Mouse (Mus musculus): ENCODE measurements around the gene Epm2aip1. TPM values are rescaled to one million over a fixed set of nuclear protein-coding genes. Genes with fewer than 3 reads are reported as not detected.

The Epm2aip1 gene
- total RNA-seq, 1 experiment from 2014 or later = 12.3 TPM

GRCm38 (mm10) chr9:111285061-111285460 lies 13.3 kb downstream of the Epm2aip1 start:
- ATAC-seq (replicated peaks; ENCODE audit: insufficient number of reproducible peaks, low FRiP score, low TSS enrichment, poor library complexity, severe bottlenecking) = no peak

- no peak for ATAC-seq (replicated peaks; ENCODE audit: insufficient number of reproducible peaks, low FRiP score, low TSS enrichment, poor library complexity, severe bottlenecking)
Observed at GRCm38 (mm10) chr9:111285676-111286075, 13.9 kb downstream of the Epm2aip1 start.

GRCm38 (mm10) chr9:111286468-111286867 lies 14.7 kb downstream of the Epm2aip1 start:
- ATAC-seq (replicated peaks; ENCODE audit: insufficient number of reproducible peaks, low FRiP score, low TSS enrichment, poor library complexity, severe bottlenecking) = no peak

GRCm38 (mm10) chr9:111287956-111288355 lies 16.2 kb downstream of the Epm2aip1 start:
- ATAC-seq (replicated peaks; ENCODE audit: insufficient number of reproducible peaks, low FRiP score, low TSS enrichment, poor library complexity, severe bottlenecking) = no peak

GRCm38 (mm10) chr9:111289294-111289831 lies 17.6 kb downstream of the Epm2aip1 start:
- ATAC-seq (replicated peaks; ENCODE audit: insufficient number of reproducible peaks, low FRiP score, low TSS enrichment, poor library complexity, severe bottlenecking) = no peak

- peak; percentile 92 for ATAC-seq (replicated peaks; ENCODE audit: insufficient number of reproducible peaks, low FRiP score, low TSS enrichment, poor library complexity, severe bottlenecking)
Observed at GRCm38 (mm10) chr9:111289832-111290339, 18.2 kb downstream of the Epm2aip1 start.

GRCm38 (mm10) chr9:111290539-111291100 lies 18.9 kb downstream of the Epm2aip1 start:
- no peak for ATAC-seq (replicated peaks; ENCODE audit: insufficient number of reproducible peaks, low FRiP score, low TSS enrichment, poor library complexity, severe bottlenecking)

- no peak for ATAC-seq (replicated peaks; ENCODE audit: insufficient number of reproducible peaks, low FRiP score, low TSS enrichment, poor library complexity, severe bottlenecking)
Observed at GRCm38 (mm10) chr9:111293234-111293633, 21.5 kb downstream of the Epm2aip1 start.

GRCm38 (mm10) chr9:111294911-111295310 lies 23.2 kb downstream of the Epm2aip1 start:
- no peak for ATAC-seq (replicated peaks; ENCODE audit: insufficient number of reproducible peaks, low FRiP score, low TSS enrichment, poor library complexity, severe bottlenecking)

- ATAC-seq (replicated peaks; ENCODE audit: insufficient number of reproducible peaks, low FRiP score, low TSS enrichment, poor library complexity, severe bottlenecking) = no peak
Observed at GRCm38 (mm10) chr9:111295323-111295722, 23.6 kb downstream of the Epm2aip1 start.

- no peak for ATAC-seq (replicated peaks; ENCODE audit: insufficient number of reproducible peaks, low FRiP score, low TSS enrichment, poor library complexity, severe bottlenecking)
Observed at GRCm38 (mm10) chr9:111296433-111296832, 24.7 kb downstream of the Epm2aip1 start.

- no peak for ATAC-seq (replicated peaks; ENCODE audit: insufficient number of reproducible peaks, low FRiP score, low TSS enrichment, poor library complexity, severe bottlenecking)
Observed at GRCm38 (mm10) chr9:111298606-111299005, 26.9 kb downstream of the Epm2aip1 start.

- 0 out of 2 replicates have a peak, but pooled peaks have one; percentile 27 for ATAC-seq (replicated peaks; ENCODE audit: insufficient number of reproducible peaks, low FRiP score, low TSS enrichment, poor library complexity, severe bottlenecking)
Observed at GRCm38 (mm10) chr9:111302196-111302831, 30.6 kb downstream of the Epm2aip1 start.

- ATAC-seq (replicated peaks; ENCODE audit: insufficient number of reproducible peaks, low FRiP score, low TSS enrichment, poor library complexity, severe bottlenecking) = no peak
Observed at GRCm38 (mm10) chr9:111304036-111304435, 32.3 kb downstream of the Epm2aip1 start.

GRCm38 (mm10) chr9:111306142-111306541 lies 34.4 kb downstream of the Epm2aip1 start:
- ATAC-seq (replicated peaks; ENCODE audit: insufficient number of reproducible peaks, low FRiP score, low TSS enrichment, poor library complexity, severe bottlenecking) = no peak

GRCm38 (mm10) chr9:111311031-111311842 lies 39.5 kb downstream of the Epm2aip1 start, which contains the start of gene Trank1:
Trank1 (plus strand) TSS chr9:111311739.
- ATAC-seq (replicated peaks; ENCODE audit: insufficient number of reproducible peaks, low FRiP score, low TSS enrichment, poor library complexity, severe bottlenecking) = no peak

- ATAC-seq (replicated peaks; ENCODE audit: insufficient number of reproducible peaks, low FRiP score, low TSS enrichment, poor library complexity, severe bottlenecking) = no peak
Observed at GRCm38 (mm10) chr9:111311843-111312441, 40.2 kb downstream of the Epm2aip1 start.

GRCm38 (mm10) chr9:111312442-111313141 lies 40.9 kb downstream of the Epm2aip1 start:
- ATAC-seq (replicated peaks; ENCODE audit: insufficient number of reproducible peaks, low FRiP score, low TSS enrichment, poor library complexity, severe bottlenecking) = no peak
